In the genomic region with DNA sequence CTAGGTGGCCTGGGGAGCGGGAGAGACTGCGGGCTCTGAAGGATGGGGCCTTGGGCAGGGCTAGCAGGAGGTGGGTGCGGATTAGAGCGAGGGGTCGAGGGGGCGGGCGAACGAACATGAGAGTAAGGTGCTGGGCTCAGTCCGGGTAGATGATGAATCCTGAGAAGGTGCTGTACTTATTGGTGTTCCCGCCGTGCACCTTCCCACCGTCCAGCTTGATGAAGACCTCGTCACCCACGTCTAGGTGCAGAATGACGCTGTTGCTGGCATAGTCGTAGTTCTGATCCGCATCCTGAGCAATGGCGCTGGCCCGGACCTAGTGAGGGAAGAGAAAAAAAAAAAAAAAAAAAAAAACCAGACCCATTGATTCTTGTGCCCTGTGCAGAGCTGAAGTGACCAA, we compare ENCODE assay signal across 14 mouse cellular contexts. TPM values are rescaled to one million over a fixed set of nuclear protein-coding genes. Genes with fewer than 3 reads are reported as not detected.
DNase-seq lines count a peak whose midpoint lies in the region; ATAC-seq and TF ChIP-seq lines count a peak whose summit lies in the region.
"Had no signal": no experiment of that assay in that cellular context is flagged by ENCODE, and none has a peak within 500 bp of the region (broad histone marks: within the 10 kb centered on the region; RNA-seq: fewer than 3 reads in every experiment).

No protein-coding gene starts in this region.

- no peak for TF ChIP-seq RAD21 in MEL (IDR thresholded peaks at IDR 0.05; ENCODE audit: low read depth, low read length)

- H3K27me3 ChIP-seq in heart, embryonic 11.5 days (ENCODE audit: control insufficient read depth, insufficient read depth, low read length) = peaks cover 65% of the 10 kb centered on the region
- H3K27me3 ChIP-seq in liver, embryonic 11.5 days (replicated peaks; ENCODE audit: control insufficient read depth, insufficient read depth, low read length) = peaks cover 58% of the 10 kb centered on the region
- no peaks in the 10 kb centered on the region for H3K27me3 ChIP-seq in MEL (ENCODE audit: control insufficient read depth in 1 of 2, insufficient read depth in 2 of 2, low read length in 2 of 2)
- H3K27me3 ChIP-seq in liver, embryonic 13.5 days = peaks cover 66% of the 10 kb centered on the region
- H3K27me3 ChIP-seq: Patski had no signal

- H3K36me3 ChIP-seq in heart, embryonic 11.5 days (ENCODE audit: control insufficient read depth, insufficient read depth, low read length) = peaks cover 6% of the 10 kb centered on the region
- H3K36me3 ChIP-seq in liver, embryonic 11.5 days (ENCODE audit: control insufficient read depth, insufficient read depth, low read length) = peaks cover 17% of the 10 kb centered on the region; the same call in 1 of the 2 replicates
- peaks cover 0 to 9% of the 10 kb centered on the region in 2 experiments; a peak in 2 of 4 replicates for H3K36me3 ChIP-seq in MEL (ENCODE audit: control insufficient read depth in 1 of 2, insufficient read depth in 2 of 2, low read length in 2 of 2)
- H3K36me3 ChIP-seq in liver, embryonic 13.5 days = peaks cover 34% of the 10 kb centered on the region

- DNase-seq in heart, postnatal 10 days = no peak
- no peak for DNase-seq in liver, embryonic 11.5 days (ENCODE audit: low spot score)
- DNase-seq in liver (no peak), MEL (ENCODE audit: low read depth, low spot score) (no peak)
- no peak for DNase-seq in liver, embryonic 13.5 days
- no peak for DNase-seq in urinary bladder, adult 2 months (ENCODE audit: low spot score)
- DNase-seq in gastrocnemius, adult 2 months = no peak
- DNase-seq: adrenal gland, adult 8-10 months; gastrocnemius, postnatal 14 days; thymus, postnatal 25 days had no signal

- H3K9ac ChIP-seq in heart, embryonic 11.5 days (ENCODE audit: low read depth, low read length) = no peak overlapping the region
- H3K9ac ChIP-seq in liver, embryonic 11.5 days (ENCODE audit: low read depth, low read length) = 0 out of 2 replicates have a peak overlapping the region, but pooled peaks have one; percentile 14
- H3K9ac ChIP-seq in MEL (ENCODE audit: control insufficient read depth, low read depth, low read length, poor library complexity, severe bottlenecking) = no peak overlapping the region
- H3K9ac ChIP-seq in liver, embryonic 13.5 days = no peak overlapping the region
- H3K9ac ChIP-seq: forebrain, embryonic 12.5 days had no signal

- WGBS in heart, embryonic 11.5 days (ENCODE audit: insufficient replicate concordance) = 7% methylated on average over 19 of the region's 19 CpGs
- WGBS in liver, embryonic 11.5 days = 20% methylated on average over 19 of the region's 19 CpGs
- 23% methylated on average over 19 of the region's 19 CpGs for WGBS in liver, embryonic 13.5 days (ENCODE audit: insufficient replicate concordance)

- no peak for TF ChIP-seq POLR2A in MEL (IDR thresholded peaks at IDR 0.05; ENCODE audit: control insufficient read depth in 1 of 2, insufficient read depth in 1 of 2, low read depth in 1 of 2, low read length in 2 of 2, poor library complexity in 1 of 2)

- no peak overlapping the region for H3K27ac ChIP-seq in heart, embryonic 11.5 days (ENCODE audit: low read depth, low read length)
- H3K27ac ChIP-seq in liver, embryonic 11.5 days (ENCODE audit: low read depth, low read length) = no peak overlapping the region
- no peak overlapping the region for H3K27ac ChIP-seq in MEL (ENCODE audit: control insufficient read depth, low read depth, low read length)
- no peak overlapping the region for H3K27ac ChIP-seq in liver, embryonic 13.5 days
- no peak overlapping the region for H3K27ac ChIP-seq in gastrocnemius, adult 2 months
- H3K27ac ChIP-seq: forebrain, embryonic 12.5 days had no signal

- intact Hi-C loops in heart, postnatal 10 days (cut with DNase I) = loop anchor here (5.0 kb wide), 1 partner anchor 183 kb away; no protein-coding TSS in a partner anchor
- intact Hi-C loops in gastrocnemius, adult 2 months (cut with DNase I) = loop anchor here (5.0 kb wide), 1 partner anchor 32 kb away; no protein-coding TSS in a partner anchor

- TF ChIP-seq EP300 in MEL (IDR thresholded peaks at IDR 0.05; ENCODE audit: low read depth in 1 of 2, low read length in 2 of 2) = no peak

- peak overlapping the region; percentile 22; the same call in 1 of the 2 replicates for H3K4me3 ChIP-seq in heart, embryonic 11.5 days (ENCODE audit: low read depth, low read length)
- peak overlapping the region; percentile 15; the same call in 1 of the 2 replicates for H3K4me3 ChIP-seq in liver, embryonic 11.5 days (ENCODE audit: low read depth, low read length)
- no peak overlapping the region for H3K4me3 ChIP-seq in MEL (ENCODE audit: control insufficient read depth in 1 of 2, insufficient read depth in 1 of 2, low read depth in 2 of 2, low read length in 2 of 2)
- H3K4me3 ChIP-seq in liver, embryonic 13.5 days (replicated peaks) = no peak overlapping the region
- no peak overlapping the region for H3K4me3 ChIP-seq in gastrocnemius, adult 2 months
- H3K4me3 ChIP-seq: forebrain, embryonic 12.5 days had no signal

- no peaks in the 10 kb centered on the region for H3K9me3 ChIP-seq in heart, embryonic 11.5 days (replicated peaks; ENCODE audit: control insufficient read depth, low read length)
- no peaks in the 10 kb centered on the region for H3K9me3 ChIP-seq in liver, embryonic 11.5 days (ENCODE audit: control insufficient read depth, low read length)
- no peaks in the 10 kb centered on the region for H3K9me3 ChIP-seq in MEL (replicated peaks; ENCODE audit: insufficient read depth, low read length)
- H3K9me3 ChIP-seq in liver, embryonic 13.5 days (replicated peaks) = no peaks in the 10 kb centered on the region
- H3K9me3 ChIP-seq: forebrain, embryonic 12.5 days had no signal

- peak overlapping the region; percentile 47 for H3K4me2 ChIP-seq in heart, embryonic 11.5 days
- peak overlapping the region; percentile 48 for H3K4me2 ChIP-seq in liver, embryonic 11.5 days
- H3K4me2 ChIP-seq in liver, embryonic 13.5 days = peak overlapping the region; percentile 35
- H3K4me2 ChIP-seq: forebrain, embryonic 12.5 days had no signal

- H3K79me2 ChIP-seq in MEL (ENCODE audit: control insufficient read depth, insufficient read depth, low read length, poor library complexity) = no peaks in the 10 kb centered on the region

- no peak for ATAC-seq in heart, embryonic 11.5 days (replicated peaks; ENCODE audit: insufficient number of reproducible peaks, low FRiP score, low TSS enrichment)
- no peak for ATAC-seq in liver, embryonic 11.5 days (replicated peaks; ENCODE audit: low FRiP score)
- no peak for ATAC-seq in liver, embryonic 13.5 days (ENCODE audit: low read depth)
- ATAC-seq: Patski had no signal

- TF ChIP-seq CTCF in MEL (IDR thresholded peaks at IDR 0.05 in 2 of 3, conservative IDR thresholded peaks at IDR 0.05 in 1 of 3; ENCODE audit: control insufficient read depth in 1 of 3, insufficient read depth in 1 of 3, low read depth in 2 of 3, low read length in 3 of 3, poor library complexity in 1 of 3, severe bottlenecking in 1 of 3) = no peak
- no peak for TF ChIP-seq CTCF in gastrocnemius, adult 2 months (IDR thresholded peaks at IDR 0.05)

- H3K4me1 ChIP-seq in heart, embryonic 11.5 days (ENCODE audit: control insufficient read depth, insufficient read depth, low read length) = peaks cover 19% of the 10 kb centered on the region
- H3K4me1 ChIP-seq in liver, embryonic 11.5 days (replicated peaks; ENCODE audit: control insufficient read depth, insufficient read depth, low read length) = peaks cover 18% of the 10 kb centered on the region
- H3K4me1 ChIP-seq in MEL (ENCODE audit: control insufficient read depth in 1 of 2, insufficient read depth in 2 of 2, low read length in 2 of 2) = no peaks in the 10 kb centered on the region
- peaks cover 33% of the 10 kb centered on the region for H3K4me1 ChIP-seq in liver, embryonic 13.5 days (replicated peaks)

RNA-seq across cellular contexts. Expression of a gene that starts 3.0 kb away (rescaled TPM):
- polyA plus RNA-seq in heart, embryonic 11.5 days (2014; fragmentation: Nextera tagmentation; extraction: Ambion mirVana) = 0.20 and 0.27 TPM in 2 replicates
- total RNA-seq in heart, postnatal 10 days (2021) = not detected
- 0.25 TPM in 1 of 2 replicates, not detected in the other for polyA plus RNA-seq in liver, embryonic 11.5 days (2014; fragmentation: Nextera tagmentation; extraction: Ambion mirVana)
- total RNA-seq in MEL (2012; rRNA removed) = 0.15 TPM in 1 of 2 replicates, not detected in the other
- under 1 TPM in 1 of 2 experiments, not detected in 1; 0.08 TPM for polyA plus RNA-seq in MEL (2012; ENCODE audit: insufficient read depth in 1 of 2, insufficient read length in 2 of 2, low read depth in 1 of 2, low replicate concordance in 2 of 2, missing spikeins in 1 of 2)
- polyA plus RNA-seq in liver, embryonic 13.5 days (2015; fragmentation: Nextera tagmentation; extraction: Ambion mirVana) = not detected in 2 replicates
- not detected in 2 replicates for polyA plus RNA-seq in urinary bladder, adult 2 months (2012; rRNA removed)
- total RNA-seq in gastrocnemius, adult 2 months (2021) = not detected
- total RNA-seq: adrenal gland, adult 8-10 months; gastrocnemius, postnatal 14 days had no signal
- polyA plus RNA-seq: large intestine, adult 2 months had no signal

RNA-seq across cellular contexts. Expression of a gene that starts 8.4 kb away (rescaled TPM):
- polyA plus RNA-seq in heart, embryonic 11.5 days (2014; fragmentation: Nextera tagmentation; extraction: Ambion mirVana) = 0.96 and 1.7 TPM in 2 replicates
- under 1 TPM; 0.37 to 0.98 TPM for total RNA-seq in heart, postnatal 10 days (2021)
- polyA plus RNA-seq in liver, embryonic 11.5 days (2014; fragmentation: Nextera tagmentation; extraction: Ambion mirVana) = 17.1 and 19.8 TPM in 2 replicates
- 3.2 TPM in 2 replicates for total RNA-seq in MEL (2012; rRNA removed)
- 1 to 10 TPM in 1 of 2 experiments, not detected in 1; 5.3 TPM for polyA plus RNA-seq in MEL (2012; ENCODE audit: insufficient read depth in 1 of 2, insufficient read length in 2 of 2, low read depth in 1 of 2, low replicate concordance in 2 of 2, missing spikeins in 1 of 2)
- 14.6 and 16.9 TPM in 2 replicates for polyA plus RNA-seq in liver, embryonic 13.5 days (2015; fragmentation: Nextera tagmentation; extraction: Ambion mirVana)
- 0.10 TPM in 1 of 2 replicates, not detected in the other for polyA plus RNA-seq in urinary bladder, adult 2 months (2012; rRNA removed)
- total RNA-seq in gastrocnemius, adult 2 months (2021) = not detected

RNA-seq across cellular contexts. Expression of a gene that starts 10.2 kb away (rescaled TPM):
- polyA plus RNA-seq in heart, embryonic 11.5 days (2014; fragmentation: Nextera tagmentation; extraction: Ambion mirVana) = 21.1 and 22.0 TPM in 2 replicates
- total RNA-seq in heart, postnatal 10 days (2021) = 1 to 10 TPM; 6.5 to 6.7 TPM
- polyA plus RNA-seq in liver, embryonic 11.5 days (2014; fragmentation: Nextera tagmentation; extraction: Ambion mirVana) = 26.5 and 27.8 TPM in 2 replicates
- 24.3 and 25.8 TPM in 2 replicates for total RNA-seq in MEL (2012; rRNA removed)
- 10 to 100 TPM in 1 of 2 experiments, not detected in 1; 70.2 TPM for polyA plus RNA-seq in MEL (2012; ENCODE audit: insufficient read depth in 1 of 2, insufficient read length in 2 of 2, low read depth in 1 of 2, low replicate concordance in 2 of 2, missing spikeins in 1 of 2)
- polyA plus RNA-seq in liver, embryonic 13.5 days (2015; fragmentation: Nextera tagmentation; extraction: Ambion mirVana) = 14.5 and 18.9 TPM in 2 replicates
- 0.78 and 1.5 TPM in 2 replicates for polyA plus RNA-seq in urinary bladder, adult 2 months (2012; rRNA removed)
- not detected for total RNA-seq in gastrocnemius, adult 2 months (2021)

RNA-seq across cellular contexts. Expression of a gene that starts 29.6 kb away (rescaled TPM):
- 0.09 and 0.59 TPM in 2 replicates for polyA plus RNA-seq in heart, embryonic 11.5 days (2014; fragmentation: Nextera tagmentation; extraction: Ambion mirVana)
- total RNA-seq in heart, postnatal 10 days (2021) = under 1 TPM; 0.27 to 0.53 TPM
- polyA plus RNA-seq in liver, embryonic 11.5 days (2014; fragmentation: Nextera tagmentation; extraction: Ambion mirVana) = 0.36 and 0.90 TPM in 2 replicates
- not detected in 2 replicates for total RNA-seq in MEL (2012; rRNA removed)
- not detected for polyA plus RNA-seq in MEL (2012; ENCODE audit: insufficient read depth in 1 of 2, insufficient read length in 2 of 2, low read depth in 1 of 2, low replicate concordance in 2 of 2, missing spikeins in 1 of 2)
- 0.54 and 0.62 TPM in 2 replicates for polyA plus RNA-seq in liver, embryonic 13.5 days (2015; fragmentation: Nextera tagmentation; extraction: Ambion mirVana)
- polyA plus RNA-seq in urinary bladder, adult 2 months (2012; rRNA removed) = 6.4 and 7.1 TPM in 2 replicates
- total RNA-seq in gastrocnemius, adult 2 months (2021) = 1 to 10 TPM in 1 of 2 experiments, under 1 TPM in 1; 0.31 to 1.2 TPM

RNA-seq across cellular contexts. Expression of a gene that starts 41.1 kb away (rescaled TPM):
- polyA plus RNA-seq in heart, embryonic 11.5 days (2014; fragmentation: Nextera tagmentation; extraction: Ambion mirVana) = 43.5 and 45.2 TPM in 2 replicates
- total RNA-seq in heart, postnatal 10 days (2021) = 10 to 100 TPM; 16.7 to 18.8 TPM
- polyA plus RNA-seq in liver, embryonic 11.5 days (2014; fragmentation: Nextera tagmentation; extraction: Ambion mirVana) = 32.9 and 35.0 TPM in 2 replicates
- 8.2 and 12.0 TPM in 2 replicates for total RNA-seq in MEL (2012; rRNA removed)
- 10 to 100 TPM in 1 of 2 experiments, not detected in 1; 24.5 TPM for polyA plus RNA-seq in MEL (2012; ENCODE audit: insufficient read depth in 1 of 2, insufficient read length in 2 of 2, low read depth in 1 of 2, low replicate concordance in 2 of 2, missing spikeins in 1 of 2)
- 11.5 and 14.4 TPM in 2 replicates for polyA plus RNA-seq in liver, embryonic 13.5 days (2015; fragmentation: Nextera tagmentation; extraction: Ambion mirVana)
- 14.2 and 14.3 TPM in 2 replicates for polyA plus RNA-seq in urinary bladder, adult 2 months (2012; rRNA removed)
- total RNA-seq in gastrocnemius, adult 2 months (2021) = 1 to 10 TPM; 3.7 to 4.3 TPM

Comparison
In these comparisons a context has a peak if more than half of its experiments do, and no peak if none do; other contexts are left out.
1. H3K4me3 ChIP-seq: peak in heart, embryonic 11.5 days (single experiment) and liver, embryonic 11.5 days (single experiment); none in MEL (0 of 2), liver, embryonic 13.5 days (single experiment) and gastrocnemius, adult 2 months (single experiment).
2. Peak in every context shown above with its lines, with median percentiles within 50 percentile points of each other: H3K4me2 ChIP-seq.